Mouse (Mus musculus) stomach, embryonic 15.5 days (tissue): ENCODE measurements around the gene Zgrf1. TPM values are rescaled to one million over a fixed set of nuclear protein-coding genes. Genes with fewer than 3 reads are reported as not detected.

Source experiments
- ATAC-seq: fragments of 200-750 bp; cut with Nextera tagmentation; 2 replicates; pipeline ENCODE4 v1.8.0; 2017; ENCODE audit warnings: low read depth, moderate number of reproducible peaks, moderate TSS enrichment; ENCODE audit not compliant: insufficient read depth, low FRiP score
- H3K27ac ChIP-seq: fragments of 300-500 bp; sonication (generic); 2 replicates; pipeline ENCODE4 v1.5.1; 2015; ENCODE audit warnings: mild to moderate bottlenecking, inconsistent platforms
- H3K27me3 ChIP-seq: fragments of 300-500 bp; sonication (generic); replicated peaks from 2 replicates; pipeline ENCODE4 v1.6.1; 2015; ENCODE audit warnings: inconsistent platforms
- H3K36me3 ChIP-seq: fragments of 300-500 bp; sonication (generic); 2 replicates; pipeline ENCODE4 v1.6.1; 2015; ENCODE audit warnings: inconsistent platforms
- H3K4me1 ChIP-seq: fragments of 300-500 bp; sonication (generic); 2 replicates; pipeline ENCODE4 v1.6.1; 2015; ENCODE audit warnings: inconsistent platforms
- H3K4me2 ChIP-seq: fragments of 300-500 bp; sonication (generic); 2 replicates; pipeline ENCODE4 v1.6.1; 2015; ENCODE audit warnings: mild to moderate bottlenecking, inconsistent platforms
- H3K4me3 ChIP-seq: fragments of 300-500 bp; sonication (generic); replicated peaks from 2 replicates; pipeline ENCODE4 v1.5.1; 2015; ENCODE audit warnings: inconsistent platforms
- H3K9ac ChIP-seq: fragments of 300-500 bp; sonication (generic); 2 replicates; pipeline ENCODE4 v1.6.1; 2015; ENCODE audit warnings: inconsistent platforms
- H3K9me3 ChIP-seq: fragments of 300-500 bp; sonication (generic); 2 replicates; pipeline ENCODE4 v1.6.1; 2016; ENCODE audit warnings: inconsistent platforms
- WGBS: fragments of 180-500 bp; shearing (Covaris S2); methylation state at CpG from one replicate; pipeline ENCODE4 v1.1.7; 2015; 5-methylcytosine and 5-hydroxymethylcytosine counted together
- polyA plus RNA-seq: library from polyadenylated mRNA; unstranded; fragments of >200 nt; fragmentation: Nextera tagmentation; extraction: Ambion mirVana; gene quantifications from 2 replicates; pipeline ENCODE4 v1.2.1, GENCODE M21; 2015

Gene Zgrf1
- polyA plus RNA-seq, 1 experiment from 2014 or later = 7.2 TPM

- Histone ChIP-seq H3K36me3 (peaks cover 14% of the 10 kb centered on the region), H3K4me3 (no peak overlapping the region), H3K27ac (no peak overlapping the region), H3K9ac (no peak overlapping the region), H3K27me3 (no peaks in the 10 kb centered on the region), H3K4me2 (no peak overlapping the region), H3K4me1 (no peaks in the 10 kb centered on the region), H3K9me3 (no peaks in the 10 kb centered on the region)
- WGBS = 64% methylated on average over 4 of the region's 4 CpGs
- ATAC-seq = peak; percentile 50; the same call in 1 of the 2 replicates
Measured at GRCm38 (mm10) chr3:127572557-127572956, 19.3 kb downstream of the Zgrf1 start.

DNA sequence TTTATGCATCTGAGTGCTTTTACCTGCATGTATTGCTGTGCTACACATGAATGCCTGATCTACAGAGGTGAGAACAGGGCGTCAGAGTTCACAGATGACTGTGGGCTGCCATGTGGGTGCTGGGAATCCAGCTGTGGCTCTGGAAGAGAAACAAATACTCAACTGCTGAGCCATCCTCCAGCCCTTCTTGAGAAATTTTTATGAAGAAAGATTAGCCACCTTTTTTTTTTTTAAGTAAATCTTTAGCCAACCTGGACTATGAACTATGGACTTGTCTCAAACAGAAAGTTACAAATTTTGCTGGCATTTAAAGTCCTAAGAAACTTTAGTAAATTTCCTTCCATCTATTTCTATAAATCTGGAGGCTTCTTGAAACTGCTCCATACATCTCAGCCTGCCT is 43.8 kb downstream of the Zgrf1 start:
- Histone ChIP-seq H3K27me3 (no peaks in the 10 kb centered on the region), H3K4me3 (no peak overlapping the region), H3K27ac (no peak overlapping the region), H3K4me2 (no peak overlapping the region), H3K4me1 (no peaks in the 10 kb centered on the region), H3K9me3 (no peaks in the 10 kb centered on the region), H3K9ac (no peak overlapping the region), H3K36me3 (no peaks in the 10 kb centered on the region)
- WGBS = 76% methylated on average over 1 of the region's 1 CpGs
- ATAC-seq = no peak

GRCm38 (mm10) chr3:127608109-127608508 is 54.8 kb downstream of the Zgrf1 start:
- WGBS = 95% methylated on average over 2 of the region's 2 CpGs
- no peak overlapping the region for H3K4me2 ChIP-seq
- H3K9ac ChIP-seq = no peak overlapping the region
- H3K4me3 ChIP-seq = no peak overlapping the region
- no peak for ATAC-seq
- H3K27ac ChIP-seq = no peak overlapping the region
- no peaks in the 10 kb centered on the region for H3K4me1 ChIP-seq
- no peaks in the 10 kb centered on the region for H3K9me3 ChIP-seq
- no peaks in the 10 kb centered on the region for H3K27me3 ChIP-seq
- H3K36me3 ChIP-seq = peaks cover 16% of the 10 kb centered on the region

GRCm38 (mm10) chr3:127625296-127625695 is 72.0 kb downstream of the Zgrf1 start:
- peaks cover 58% of the 10 kb centered on the region for H3K27me3 ChIP-seq
- no peaks in the 10 kb centered on the region for H3K9me3 ChIP-seq
- ATAC-seq = peak; percentile 50; the same call in 1 of the 2 replicates
- no peak overlapping the region for H3K27ac ChIP-seq
- no peak overlapping the region for H3K9ac ChIP-seq
- WGBS = under 1% methylated on average over 36 of the region's 36 CpGs
- H3K36me3 ChIP-seq = no peaks in the 10 kb centered on the region
- peak overlapping the region; percentile 40 for H3K4me3 ChIP-seq
- no peaks in the 10 kb centered on the region for H3K4me1 ChIP-seq
- peak overlapping the region; percentile 83 for H3K4me2 ChIP-seq

DNA sequence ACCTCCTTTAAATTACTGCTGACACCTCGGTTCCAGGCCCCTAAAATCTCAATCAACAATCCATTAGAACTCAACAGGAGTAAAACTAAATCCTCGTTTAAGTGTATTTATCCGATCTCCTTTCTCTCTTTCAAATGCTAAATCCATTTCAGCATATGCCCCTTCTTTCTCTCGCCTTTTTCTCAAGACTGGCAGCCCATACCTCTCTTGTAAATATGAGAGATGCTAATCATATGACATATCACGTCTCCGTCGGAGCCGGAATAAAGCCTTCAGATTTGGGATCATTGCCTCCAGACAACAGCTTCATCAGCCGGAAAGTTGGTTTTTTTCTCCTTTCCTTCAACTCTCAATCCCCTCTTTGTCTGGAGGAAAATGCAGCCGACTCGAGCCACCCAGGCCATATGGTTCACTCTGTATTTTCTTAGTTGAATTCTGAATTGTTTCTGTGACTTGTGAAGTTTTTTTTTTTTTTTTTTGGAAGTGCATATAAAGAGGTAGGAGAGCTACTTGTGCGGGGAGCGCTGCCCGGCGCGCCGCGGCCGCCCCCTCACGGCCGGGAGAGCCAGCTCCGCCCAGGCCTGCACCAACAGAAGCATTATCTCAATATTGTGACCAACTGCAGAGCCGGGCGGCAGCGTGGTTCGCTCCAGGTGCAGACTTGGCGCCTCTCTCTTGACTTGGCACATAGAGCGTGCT is 72.6 kb downstream of the Zgrf1 start:
- Histone ChIP-seq H3K4me1 (no peaks in the 10 kb centered on the region), H3K4me2 (peak overlapping the region; percentile 83), H3K4me3 (peak overlapping the region; percentile 40), H3K27ac (no peak overlapping the region), H3K9ac (no peak overlapping the region), H3K9me3 (no peaks in the 10 kb centered on the region), H3K36me3 (no peaks in the 10 kb centered on the region), H3K27me3 (peaks cover 62% of the 10 kb centered on the region)
- ATAC-seq = no peak; the same call in 1 of the 2 replicates
- WGBS = 1% methylated on average over 28 of the region's 28 CpGs

GRCm38 (mm10) chr3:127626524-127626923 is 73.2 kb downstream of the Zgrf1 start:
- no peak overlapping the region for H3K9ac ChIP-seq
- peaks cover 69% of the 10 kb centered on the region for H3K27me3 ChIP-seq
- no peaks in the 10 kb centered on the region for H3K36me3 ChIP-seq
- no peak for ATAC-seq
- no peak overlapping the region for H3K27ac ChIP-seq
- no peaks in the 10 kb centered on the region for H3K4me1 ChIP-seq
- H3K4me3 ChIP-seq = no peak overlapping the region
- H3K9me3 ChIP-seq = no peaks in the 10 kb centered on the region
- H3K4me2 ChIP-seq = no peak overlapping the region
- WGBS = 9% methylated on average over 3 of the region's 3 CpGs

- Histone ChIP-seq H3K9me3 (no peaks in the 10 kb centered on the region), H3K4me1 (peaks cover 4% of the 10 kb centered on the region), H3K27me3 (peaks cover 77% of the 10 kb centered on the region), H3K4me2 (no peak overlapping the region), H3K27ac (no peak overlapping the region), H3K36me3 (no peaks in the 10 kb centered on the region), H3K4me3 (no peak overlapping the region), H3K9ac (no peak overlapping the region)
- WGBS = 3% methylated on average over 28 of the region's 28 CpGs
- ATAC-seq = no peak
Measured at GRCm38 (mm10) chr3:127627151-127627955, 74.1 kb downstream of the Zgrf1 start.

DNA sequence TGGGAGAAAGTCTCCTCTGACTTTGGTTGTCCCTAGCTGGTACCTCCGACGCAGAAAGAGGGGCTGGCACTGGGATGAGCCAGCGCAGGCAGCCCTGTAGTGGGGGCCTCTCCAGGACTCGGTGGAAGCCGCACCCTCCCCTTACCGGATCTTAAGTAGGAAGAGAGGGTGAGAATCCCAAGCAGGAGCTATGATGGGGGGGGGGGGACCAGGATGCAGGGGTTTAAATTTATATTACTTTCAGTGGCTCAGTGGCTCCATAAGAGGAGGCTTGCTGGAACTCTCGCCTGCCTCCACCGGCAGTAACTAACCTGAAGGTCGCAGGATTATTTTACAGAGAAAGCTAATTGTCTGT is 74.6 kb downstream of the Zgrf1 start:
- H3K27ac ChIP-seq = no peak overlapping the region
- ATAC-seq = no peak
- peaks cover 83% of the 10 kb centered on the region for H3K27me3 ChIP-seq
- 2% methylated on average over 9 of the region's 9 CpGs for WGBS
- H3K4me1 ChIP-seq = peaks cover 10% of the 10 kb centered on the region
- peak overlapping the region; percentile 16; the same call in 1 of the 2 replicates for H3K4me2 ChIP-seq
- H3K9me3 ChIP-seq = no peaks in the 10 kb centered on the region
- H3K4me3 ChIP-seq = no peak overlapping the region
- no peaks in the 10 kb centered on the region for H3K36me3 ChIP-seq
- H3K9ac ChIP-seq = no peak overlapping the region

DNA sequence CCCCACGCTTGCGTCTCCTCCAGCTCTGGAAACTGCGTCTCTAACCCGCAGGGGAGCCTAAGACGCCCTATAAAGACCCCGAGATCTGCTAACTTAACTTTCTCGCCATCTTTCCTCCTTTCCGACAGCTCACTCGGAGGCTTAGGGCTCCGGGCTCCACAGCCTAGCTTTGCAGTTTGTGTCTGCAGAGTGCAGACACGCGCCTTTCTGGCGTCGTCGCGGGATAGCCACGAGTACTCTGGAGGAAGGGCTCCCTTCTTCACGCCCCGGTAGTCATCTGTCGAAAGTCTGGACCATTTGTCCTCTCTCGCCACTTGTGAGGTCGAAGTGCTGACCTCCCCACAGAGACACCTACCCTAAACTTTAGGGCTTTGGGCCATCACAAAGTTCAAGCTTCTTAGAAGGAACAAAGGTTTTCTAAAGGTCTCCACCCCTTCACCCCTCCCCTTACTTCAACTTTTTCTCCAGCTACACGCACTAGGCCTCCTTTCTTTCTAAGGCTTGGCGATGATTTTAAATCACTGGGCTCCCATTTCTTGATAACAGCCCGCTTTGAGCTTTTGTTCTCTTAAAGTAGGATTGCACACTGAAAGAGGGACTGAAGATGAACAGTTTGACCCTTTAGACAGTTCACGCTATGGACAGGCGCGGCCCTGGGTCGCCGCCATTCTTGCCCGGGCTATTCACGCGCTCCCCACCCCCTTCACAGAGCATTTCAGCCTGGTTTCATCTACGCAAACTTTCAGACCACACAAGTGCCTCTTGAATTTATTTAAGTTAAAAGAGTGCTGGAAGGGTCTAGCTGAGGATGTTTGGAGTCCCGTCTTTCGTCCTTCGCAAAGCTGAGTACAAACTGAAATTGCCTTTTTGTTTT is 75.3 kb downstream of the Zgrf1 start:
- H3K4me1 ChIP-seq = peaks cover 16% of the 10 kb centered on the region
- 3% methylated on average over 37 of the region's 37 CpGs for WGBS
- H3K27me3 ChIP-seq = peaks cover 88% of the 10 kb centered on the region
- no peak overlapping the region for H3K27ac ChIP-seq
- H3K36me3 ChIP-seq = no peaks in the 10 kb centered on the region
- 0 out of 2 replicates have a peak overlapping the region, but pooled peaks have one; percentile 3 for H3K4me3 ChIP-seq
- H3K9ac ChIP-seq = no peak overlapping the region
- ATAC-seq = no peak
- H3K4me2 ChIP-seq = peak overlapping the region; percentile 16; the same call in 1 of the 2 replicates
- no peaks in the 10 kb centered on the region for H3K9me3 ChIP-seq

GRCm38 (mm10) chr3:127630190-127630589 is 76.9 kb downstream of the Zgrf1 start:
- no peak overlapping the region for H3K9ac ChIP-seq
- ATAC-seq = no peak
- H3K4me3 ChIP-seq = no peak overlapping the region
- WGBS = 17% methylated on average over 1 of the region's 1 CpGs
- H3K27me3 ChIP-seq = peaks cover 92% of the 10 kb centered on the region
- no peaks in the 10 kb centered on the region for H3K36me3 ChIP-seq
- no peaks in the 10 kb centered on the region for H3K9me3 ChIP-seq
- no peak overlapping the region for H3K27ac ChIP-seq
- H3K4me1 ChIP-seq = peaks cover 27% of the 10 kb centered on the region
- H3K4me2 ChIP-seq = no peak overlapping the region

DNA sequence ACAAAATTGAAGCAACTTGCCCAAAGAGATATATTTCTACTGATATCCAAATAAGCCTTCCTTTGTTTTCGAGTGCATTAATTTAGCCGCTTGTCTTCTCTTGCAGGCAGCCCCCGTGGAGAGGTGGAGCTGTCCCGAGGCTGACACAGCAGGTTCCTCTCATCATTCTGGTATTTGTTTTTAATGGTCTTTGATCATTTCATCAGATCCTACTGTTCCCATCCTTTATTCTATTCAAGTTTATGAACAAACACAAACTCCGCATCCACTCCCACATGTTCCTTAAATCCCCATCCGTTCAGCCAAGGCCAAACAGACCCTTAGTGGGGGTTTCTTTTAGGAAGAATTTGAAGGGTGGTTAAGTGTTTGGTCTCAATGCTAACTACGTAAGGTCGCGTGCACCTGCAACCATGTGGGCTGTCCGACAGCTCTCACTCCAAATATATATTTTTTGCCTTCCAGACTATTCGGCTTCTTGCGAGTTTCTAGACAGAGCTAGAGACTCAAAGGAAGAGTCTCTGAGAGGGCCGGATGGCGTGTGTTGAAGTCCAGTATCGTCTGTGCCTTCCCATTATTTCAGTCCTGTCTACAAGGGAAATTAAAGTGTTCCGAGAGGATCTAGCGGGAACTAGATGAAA is 77.6 kb downstream of the Zgrf1 start:
- peaks cover 90% of the 10 kb centered on the region for H3K27me3 ChIP-seq
- H3K4me3 ChIP-seq = no peak overlapping the region
- H3K4me1 ChIP-seq = peaks cover 27% of the 10 kb centered on the region
- H3K9ac ChIP-seq = no peak overlapping the region
- H3K9me3 ChIP-seq = no peaks in the 10 kb centered on the region
- no peak overlapping the region for H3K4me2 ChIP-seq
- 7% methylated on average over 17 of the region's 17 CpGs for WGBS
- H3K27ac ChIP-seq = no peak overlapping the region
- H3K36me3 ChIP-seq = no peaks in the 10 kb centered on the region
- no peak for ATAC-seq
